Mouse (Mus musculus) liver, embryonic 11.5 days (tissue): ENCODE data around the gene Cc2d2b. TPM values are rescaled to one million over a fixed set of nuclear protein-coding genes. Genes with fewer than 3 reads are reported as not detected.

Experiments used
- ATAC-seq: fragments of 200-750 bp; cut with Nextera tagmentation; replicated peaks from 2 replicates; pipeline ENCODE4 v1.8.0; 2017; ENCODE audit warnings: moderate number of reproducible peaks, mild to moderate bottlenecking, moderate TSS enrichment, moderate library complexity; ENCODE audit not compliant: low FRiP score
- DNase-seq: peaks from one replicate; pipeline ENCODE4 v3.0.0-alpha.2; 2017; ENCODE audit warnings: low spot score
- H3K27ac ChIP-seq: fragments of 300-500 bp; sonication (generic); 2 replicates; pipeline ENCODE4 v1.5.1; 2014; ENCODE audit warnings: mild to moderate bottlenecking, low read depth, low read length, control low read depth
- H3K27me3 ChIP-seq: fragments of 300-500 bp; sonication (generic); replicated peaks from 2 replicates; pipeline ENCODE4 v1.6.1; 2014; ENCODE audit warnings: low read length, mixed read lengths; ENCODE audit not compliant: control insufficient read depth, insufficient read depth
- H3K36me3 ChIP-seq: fragments of 300-500 bp; sonication (generic); 2 replicates; pipeline ENCODE4 v1.6.1; 2014; ENCODE audit warnings: mild to moderate bottlenecking, low read length, moderate library complexity, mixed read lengths; ENCODE audit not compliant: control insufficient read depth, insufficient read depth
- H3K4me1 ChIP-seq: fragments of 300-500 bp; sonication (generic); replicated peaks from 2 replicates; pipeline ENCODE4 v1.6.1; 2014; ENCODE audit warnings: low read length, mixed read lengths; ENCODE audit not compliant: control insufficient read depth, insufficient read depth
- H3K4me2 ChIP-seq: fragments of 300-500 bp; sonication (generic); 2 replicates; pipeline ENCODE4 v1.6.1; 2014; ENCODE audit warnings: mild to moderate bottlenecking, control low read depth, moderate library complexity
- H3K4me3 ChIP-seq: fragments of 300-500 bp; sonication (generic); 2 replicates; pipeline ENCODE4 v1.5.1; 2014; ENCODE audit warnings: low read depth, low read length, control low read depth
- H3K9ac ChIP-seq: fragments of 300-500 bp; sonication (generic); 2 replicates; pipeline ENCODE4 v1.6.1; 2014; ENCODE audit warnings: low read depth, low read length, control low read depth
- H3K9me3 ChIP-seq: fragments of 300-500 bp; sonication (generic); 2 replicates; pipeline ENCODE4 v1.6.1; 2016; ENCODE audit warnings: low read length, inconsistent platforms, mixed read lengths; ENCODE audit not compliant: control insufficient read depth
- WGBS: fragments of 180-500 bp; shearing (Covaris S2); extraction: QIAGEN DNeasy Blood & Tissue Kit; methylation state at CpG from one replicate; pipeline ENCODE4 v1.1.7; 2014; 5-methylcytosine and 5-hydroxymethylcytosine counted together
- polyA plus RNA-seq: library from polyadenylated mRNA; unstranded; fragments of >200 nt; fragmentation: Nextera tagmentation; extraction: Ambion mirVana; gene quantifications from 2 replicates; pipeline ENCODE4 v1.2.1, GENCODE M21; 2014

Gene Cc2d2b
- polyA plus RNA-seq, 1 experiment from 2014 or later = 3.6 TPM

GRCm38 (mm10) chr19:40817901-40818532 lies 69.5 kb downstream of the Cc2d2b start:
- Histone ChIP-seq H3K36me3 (no peaks in the 10 kb centered on the region), H3K27me3 (no peaks in the 10 kb centered on the region), H3K4me2 (peak overlapping the region; percentile 55), H3K27ac (peak overlapping the region; percentile 79), H3K9ac (no peak overlapping the region), H3K4me1 (peaks cover 28% of the 10 kb centered on the region), H3K4me3 (no peak overlapping the region), H3K9me3 (no peaks in the 10 kb centered on the region)
- no peak for DNase-seq
- ATAC-seq = peak; percentile 49
- 45% methylated on average over 6 of the region's 6 CpGs for WGBS

DNA sequence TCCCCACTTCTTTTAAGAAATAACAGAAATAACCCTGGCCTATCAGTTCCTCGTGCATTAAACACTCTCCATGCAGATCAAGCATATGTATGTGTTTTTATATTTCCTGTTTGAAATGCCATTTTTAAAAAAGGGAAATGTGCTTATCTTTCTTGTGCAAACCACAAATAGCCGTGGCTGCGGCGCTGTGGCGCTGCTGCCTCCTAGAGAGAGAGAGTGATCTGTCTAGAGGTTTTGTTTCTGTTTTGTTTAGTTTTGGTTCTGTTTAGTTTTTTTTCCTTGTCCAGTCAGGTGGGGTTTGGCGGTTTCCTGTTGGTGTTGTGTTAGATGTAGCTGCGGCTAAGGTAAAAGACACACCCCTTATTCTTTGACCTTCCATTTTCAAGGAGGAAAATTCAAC lies 70.2 kb downstream of the Cc2d2b start:
- DNase-seq (no peak), ATAC-seq (peak; percentile 76)
- peak overlapping the region; percentile 46 for H3K9ac ChIP-seq
- H3K4me2 ChIP-seq = peak overlapping the region; percentile 55
- H3K4me1 ChIP-seq = peaks cover 23% of the 10 kb centered on the region
- peak overlapping the region; percentile 79 for H3K27ac ChIP-seq
- H3K4me3 ChIP-seq = peak overlapping the region; percentile 8; the same call in 1 of the 2 replicates
- 23% methylated on average over 7 of the region's 7 CpGs for WGBS
- H3K9me3 ChIP-seq = no peaks in the 10 kb centered on the region
- no peaks in the 10 kb centered on the region for H3K36me3 ChIP-seq
- no peaks in the 10 kb centered on the region for H3K27me3 ChIP-seq

- DNase-seq (no peak), ATAC-seq (no peak)
- H3K4me3 ChIP-seq = no peak overlapping the region
- H3K9me3 ChIP-seq = no peaks in the 10 kb centered on the region
- 61% methylated on average over 4 of the region's 4 CpGs for WGBS
- H3K27me3 ChIP-seq = no peaks in the 10 kb centered on the region
- no peaks in the 10 kb centered on the region for H3K36me3 ChIP-seq
- H3K9ac ChIP-seq = no peak overlapping the region
- H3K27ac ChIP-seq = no peak overlapping the region
- H3K4me2 ChIP-seq = no peak overlapping the region
- H3K4me1 ChIP-seq = peaks cover 19% of the 10 kb centered on the region
These were observed 72.8 kb downstream of the Cc2d2b start for GRCm38 (mm10) chr19:40821306-40821825.

DNA sequence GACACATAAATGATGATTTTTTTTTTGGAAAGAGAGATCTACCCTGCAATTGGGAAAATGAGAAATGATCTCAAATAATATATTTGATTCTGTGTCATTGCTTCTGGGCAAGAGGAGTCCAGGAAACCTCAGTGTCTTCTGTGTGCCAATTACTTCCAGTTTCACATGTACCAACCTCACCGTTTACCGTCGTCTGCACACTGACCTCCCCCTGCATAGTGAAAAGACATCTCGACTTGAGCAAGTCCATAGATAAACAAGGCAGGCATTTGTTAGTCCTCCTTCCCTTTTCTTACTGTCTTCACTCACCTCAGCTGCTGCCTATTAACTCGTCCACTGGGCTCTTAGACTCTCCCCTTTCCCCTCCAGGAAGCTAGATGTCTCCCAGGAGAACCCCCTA lies 77.1 kb downstream of the Cc2d2b start:
- Histone ChIP-seq H3K36me3 (no peaks in the 10 kb centered on the region), H3K9me3 (no peaks in the 10 kb centered on the region), H3K4me2 (no peak overlapping the region), H3K27ac (no peak overlapping the region), H3K4me3 (no peak overlapping the region), H3K27me3 (no peaks in the 10 kb centered on the region), H3K4me1 (peaks cover 5% of the 10 kb centered on the region; the same call in 1 of the 2 replicates), H3K9ac (no peak overlapping the region)
- DNase-seq = no peak
- no peak for ATAC-seq
- WGBS = 54% methylated on average over 5 of the region's 5 CpGs

GRCm38 (mm10) chr19:40826735-40827134 lies 78.2 kb downstream of the Cc2d2b start:
- H3K27ac ChIP-seq = no peak overlapping the region
- no peak for DNase-seq
- 87% methylated on average over 7 of the region's 7 CpGs for whole genome bisulfite sequencing
- no peaks in the 10 kb centered on the region for H3K27me3 ChIP-seq
- no peak overlapping the region for H3K9ac ChIP-seq
- no peak for ATAC-seq
- no peak overlapping the region for H3K4me3 ChIP-seq
- H3K4me1 ChIP-seq = peaks cover 5% of the 10 kb centered on the region; the same call in 1 of the 2 replicates
- no peaks in the 10 kb centered on the region for H3K36me3 ChIP-seq
- H3K9me3 ChIP-seq = no peaks in the 10 kb centered on the region
- H3K4me2 ChIP-seq = no peak overlapping the region

GRCm38 (mm10) chr19:40830198-40830597 lies 81.6 kb downstream of the Cc2d2b start:
- Histone ChIP-seq H3K27ac (peak overlapping the region; percentile 77), H3K4me3 (peak overlapping the region; percentile 93), H3K4me2 (peak overlapping the region; percentile 93), H3K36me3 (no peaks in the 10 kb centered on the region), H3K27me3 (no peaks in the 10 kb centered on the region), H3K9ac (peak overlapping the region; percentile 93), H3K4me1 (peaks cover 16% of the 10 kb centered on the region), H3K9me3 (no peaks in the 10 kb centered on the region)
- 46% methylated on average over 7 of the region's 7 CpGs for WGBS
- no peak for DNase-seq
- ATAC-seq = no peak

GRCm38 (mm10) chr19:40830703-40831415 lies 82.3 kb downstream of the Cc2d2b start, which contains the start of gene Ccnj:
Ccnj (plus strand) TSS chr19:40831279.
- Histone ChIP-seq H3K36me3 (no peaks in the 10 kb centered on the region), H3K4me1 (peaks cover 16% of the 10 kb centered on the region), H3K27ac (peak within 1 kb of the TSS; percentile 77), H3K27me3 (no peaks in the 10 kb centered on the region), H3K4me3 (peak within 1 kb of the TSS; percentile 93), H3K4me2 (peak within 1 kb of the TSS; percentile 93), H3K9ac (peak within 1 kb of the TSS; percentile 93), H3K9me3 (no peaks in the 10 kb centered on the region)
- ATAC-seq (peak; percentile 100), DNase-seq (peak; percentile 93)
- WGBS = under 1% methylated on average over 71 of the region's 71 CpGs

DNA sequence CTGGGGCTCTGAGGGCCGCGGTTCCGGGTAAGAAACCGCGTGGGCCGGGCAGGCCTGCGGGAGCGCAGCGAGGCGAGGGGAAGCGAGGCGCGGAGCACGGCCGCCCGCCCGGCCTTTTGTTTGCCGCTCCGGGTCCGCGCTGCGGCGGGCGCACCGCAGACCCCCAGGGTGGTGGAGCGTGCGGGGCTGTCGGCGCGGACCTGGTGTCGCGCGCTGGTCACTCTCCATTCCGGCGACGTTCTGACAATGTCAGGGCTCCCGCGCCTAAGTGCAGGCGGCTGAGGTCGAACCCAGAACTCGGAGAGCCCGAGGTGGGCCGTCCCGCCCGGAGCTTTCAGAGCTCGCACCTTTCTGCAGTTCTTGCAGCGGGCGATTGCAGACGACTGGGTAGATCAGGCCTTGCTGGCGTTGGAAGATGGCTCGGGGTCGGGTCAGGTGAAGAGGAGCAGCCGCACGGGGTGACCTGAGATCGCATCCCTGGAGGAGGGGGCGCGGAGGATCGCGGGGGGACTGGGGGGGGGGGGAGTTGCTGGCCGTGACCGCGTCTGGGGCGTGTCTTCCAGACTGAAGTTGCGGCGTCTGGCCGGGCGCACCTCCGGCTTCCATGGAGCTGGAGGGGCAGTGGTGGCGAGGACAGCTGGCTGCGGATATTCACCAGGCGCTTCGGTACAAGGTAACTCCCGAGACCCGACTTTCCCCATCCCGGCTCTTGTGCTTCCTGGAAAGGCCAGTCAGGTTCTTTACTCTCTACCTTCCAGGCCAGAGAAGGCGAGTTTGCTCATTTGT lies 83.1 kb downstream of the Cc2d2b start:
- peaks cover 16% of the 10 kb centered on the region for H3K4me1 ChIP-seq
- under 1% methylated on average over 70 of the region's 76 CpGs for WGBS

More for the DNA sequence above, 83.1 kb downstream of the Cc2d2b start:
- Histone ChIP-seq H3K4me2 (peak overlapping the region; percentile 93), H3K4me3 (peak overlapping the region; percentile 93), H3K36me3 (no peaks in the 10 kb centered on the region; the same call in 1 of the 2 replicates), H3K9me3 (no peaks in the 10 kb centered on the region), H3K9ac (peak overlapping the region; percentile 93), H3K27ac (peak overlapping the region; percentile 77), H3K27me3 (no peaks in the 10 kb centered on the region)
- DNase-seq (peak; percentile 68), ATAC-seq (peak; percentile 62)
